21 mouse cellular contexts compared by ENCODE assay signal in genomic region chr6:94312285-94312684, GRCm38 (mm10). TPM values are rescaled to one million over a fixed set of nuclear protein-coding genes. Genes with fewer than 3 reads are reported as not detected.
DNase-seq lines count a peak whose midpoint lies in the region; ATAC-seq and TF ChIP-seq lines count a peak whose summit lies in the region.
"Had no signal": no experiment of that assay in that cellular context is flagged by ENCODE, and none has a peak within 500 bp of the region (broad histone marks: within the 10 kb centered on the region; RNA-seq: fewer than 3 reads in every experiment).

No protein-coding gene starts in this region.

- no peaks in the 10 kb centered on the region for H3K9me3 ChIP-seq in kidney, embryonic 16.5 days (ENCODE audit: low read length)
- H3K9me3 ChIP-seq in midbrain, embryonic 16.5 days (replicated peaks; ENCODE audit: control insufficient read depth, low read length, poor library complexity, severe bottlenecking), result no peaks in the 10 kb centered on the region
- H3K9me3 ChIP-seq: embryonic facial prominence, embryonic 10.5 days; embryonic facial prominence, embryonic 12.5 days; forebrain, embryonic 13.5 days; forebrain, embryonic 15.5 days had no signal

- H3K27me3 ChIP-seq in kidney, embryonic 16.5 days (ENCODE audit: insufficient read depth, low read length), result no peaks in the 10 kb centered on the region
- H3K27me3 ChIP-seq in kidney, adult 2 months (replicated peaks; ENCODE audit: control insufficient read depth, insufficient read depth, low read length), result no peaks in the 10 kb centered on the region
- no peaks in the 10 kb centered on the region for H3K27me3 ChIP-seq in Patski
- H3K27me3 ChIP-seq in midbrain, embryonic 16.5 days (ENCODE audit: control insufficient read depth, insufficient read depth, low read depth, low read length), result no peaks in the 10 kb centered on the region
- H3K27me3 ChIP-seq: embryonic facial prominence, embryonic 12.5 days; forebrain, embryonic 13.5 days; forebrain, embryonic 15.5 days had no signal

- no peak for TF ChIP-seq CTCF in kidney, adult 2 months (conservative IDR thresholded peaks at IDR 0.05; ENCODE audit: insufficient read depth, insufficient read length, low read depth, low read length)
- TF ChIP-seq CTCF in Patski (IDR thresholded peaks at IDR 0.05), result no peak

- no peak overlapping the region for H3K4me2 ChIP-seq in kidney, embryonic 16.5 days (replicated peaks; ENCODE audit: low read depth, low read length)
- no peak overlapping the region for H3K4me2 ChIP-seq in midbrain, embryonic 16.5 days (ENCODE audit: low read length)
- H3K4me2 ChIP-seq: embryonic facial prominence, embryonic 12.5 days; forebrain, embryonic 13.5 days; forebrain, embryonic 15.5 days had no signal

- ATAC-seq in kidney, embryonic 16.5 days (ENCODE audit: low FRiP score, low TSS enrichment), result peak; percentile 57; the same call in 1 of the 2 replicates
- peak; percentile 86 for ATAC-seq in Patski
- ATAC-seq in midbrain, embryonic 16.5 days, result no peak
- ATAC-seq: forebrain, embryonic 13.5 days; forebrain, embryonic 15.5 days; forebrain, postnatal 0 days had no signal

- in situ Hi-C loops in Patski (cut with MboI; ENCODE audit: low pct_unique_long_range_greater_than_20kb), result no loop called here

- H3K36me3 ChIP-seq in kidney, embryonic 16.5 days (ENCODE audit: insufficient read depth, low read length), result no peaks in the 10 kb centered on the region
- H3K36me3 ChIP-seq in kidney, adult 2 months (ENCODE audit: control insufficient read depth, insufficient read depth, low read length), result no peaks in the 10 kb centered on the region
- no peaks in the 10 kb centered on the region for H3K36me3 ChIP-seq in midbrain, embryonic 16.5 days (ENCODE audit: control insufficient read depth, insufficient read depth, low read length)
- H3K36me3 ChIP-seq: embryonic facial prominence, embryonic 10.5 days; embryonic facial prominence, embryonic 12.5 days; forebrain, embryonic 15.5 days had no signal

- no peak for TF ChIP-seq POLR2A in kidney, adult 2 months (IDR thresholded peaks at IDR 0.05; ENCODE audit: low read depth, low read length)

- no peak overlapping the region for H3K4me3 ChIP-seq in kidney, embryonic 16.5 days (ENCODE audit: low read length)
- no peak overlapping the region for H3K4me3 ChIP-seq in kidney, adult 2 months (ENCODE audit: insufficient read depth, low read depth, low read length)
- no peak overlapping the region for H3K4me3 ChIP-seq in midbrain, embryonic 16.5 days (ENCODE audit: low read depth, low read length)
- H3K4me3 ChIP-seq: embryonic facial prominence, embryonic 10.5 days; embryonic facial prominence, embryonic 12.5 days; forebrain, embryonic 13.5 days; forebrain, embryonic 15.5 days had no signal

- H3K27ac ChIP-seq in kidney, embryonic 16.5 days (ENCODE audit: low read length), result no peak overlapping the region
- H3K27ac ChIP-seq in kidney, adult 2 months (ENCODE audit: insufficient read depth, low read depth, low read length), result no peak overlapping the region
- H3K27ac ChIP-seq in midbrain, embryonic 16.5 days (ENCODE audit: low read length), result no peak overlapping the region
- H3K27ac ChIP-seq: embryonic facial prominence, embryonic 10.5 days; embryonic facial prominence, embryonic 12.5 days; forebrain, embryonic 13.5 days; forebrain, embryonic 15.5 days had no signal

- WGBS in kidney, embryonic 16.5 days, result 42% methylated on average over 7 of the region's 7 CpGs
- WGBS in kidney, adult 2 months, result 31% methylated on average over 7 of the region's 7 CpGs
- WGBS in midbrain, embryonic 16.5 days, result 68% methylated on average over 7 of the region's 7 CpGs

- H3K4me1 ChIP-seq in kidney, embryonic 16.5 days (ENCODE audit: insufficient read depth, low read length), result peaks cover 3% of the 10 kb centered on the region; the same call in 1 of the 2 replicates
- H3K4me1 ChIP-seq in kidney, adult 2 months (ENCODE audit: control insufficient read depth, insufficient read depth, low read length), result no peaks in the 10 kb centered on the region
- H3K4me1 ChIP-seq in midbrain, embryonic 16.5 days (ENCODE audit: control insufficient read depth, insufficient read depth, low read length), result peaks cover 2% of the 10 kb centered on the region; the same call in 1 of the 2 replicates

- DNase-seq in kidney, adult 18-20 months, result no peak
- peak; percentile 15 for DNase-seq in kidney, postnatal 10 days
- DNase-seq in kidney, adult 2 months, result no peak
- peak; percentile 17 to 44 for DNase-seq in kidney, postnatal 4 days
- DNase-seq in kidney, adult 9 months, result no peak
- peak; percentile 33 for DNase-seq in Patski (ENCODE audit: low read depth, low spot score)
- DNase-seq: adrenal gland, adult 2 months; adrenal gland, postnatal 14 days; adrenal gland, postnatal 36 days; cerebellum, adult 11-12 months; cerebellum, adult 2 months; cerebellum, adult 9-10 months; cerebellum, postnatal 10 days; cerebellum, postnatal 25 days; forebrain, postnatal 0 days had no signal

- no peak overlapping the region for H3K9ac ChIP-seq in kidney, embryonic 16.5 days (replicated peaks; ENCODE audit: low read length)
- H3K9ac ChIP-seq in midbrain, embryonic 16.5 days (ENCODE audit: low read depth, low read length), result no peak overlapping the region
- H3K9ac ChIP-seq: embryonic facial prominence, embryonic 12.5 days; forebrain, embryonic 13.5 days; forebrain, embryonic 15.5 days; forebrain, postnatal 0 days had no signal

- CTCF ChIA-PET in Patski (lab: Charles Lee), result no interaction called here

- POLR2A ChIA-PET in Patski (lab: Charles Lee), result interaction anchor here (0.6 kb wide), 1 partner anchor 75 kb away, joined by 3 read pairs; no protein-coding TSS in a partner anchor

RNA-seq across cellular contexts. Expression of gene Magi1, which starts 28.6 kb away (rescaled TPM):
- 7.0 and 9.8 TPM in 2 replicates for polyA plus RNA-seq in kidney, embryonic 16.5 days (2015; fragmentation: Nextera tagmentation; extraction: Ambion mirVana)
- polyA plus RNA-seq in kidney, adult 2 months (2012; rRNA removed), result 5.8 and 6.1 TPM in 2 replicates
- polyA plus RNA-seq in Patski (2021), result 24.3 TPM
- polyA plus RNA-seq in midbrain, embryonic 16.5 days (2015; fragmentation: Nextera tagmentation; extraction: Ambion mirVana), result 34.6 and 41.9 TPM in 2 replicates

Comparison
In these comparisons a context has a peak if more than half of its experiments do, and no peak if none do; other contexts are left out.
1. DNase-seq: peak in kidney, postnatal 10 days (single experiment), kidney, postnatal 4 days (2 of 2) and Patski (single experiment); none in kidney, adult 18-20 months (single experiment), kidney, adult 2 months (single experiment) and kidney, adult 9 months (single experiment).